Mouse (Mus musculus): ENCODE results near the gene Zp3. TPM values are rescaled to one million over a fixed set of nuclear protein-coding genes. Genes with fewer than 3 reads are reported as not detected.

Zp3 gene
- not detected in 2 replicates for polyA plus RNA-seq (2012; rRNA removed)

GRCm38 (mm10) chr5:135979904-135980303, at the start of gene Zp3:
Zp3 (plus strand) TSS chr5:135980099.

GRCm38 (mm10) chr5:135934481-135935175, 45.3 kb upstream of the Zp3 start, which contains the start of gene Ywhag:
Ywhag (minus strand) TSS chr5:135934616.

GRCm38 (mm10) chr5:135974365-135974764, 5.5 kb upstream of the Zp3 start, which contains the start of gene Ssc4d:
Ssc4d (minus strand) TSS chr5:135974531.

GRCm38 (mm10) chr5:135994725-135995687, 15.1 kb downstream of the Zp3 start, which contains the start of gene Dtx2:
Dtx2 (plus strand) TSS chr5:135994800.

Other genes with a start within 250 kb of the Zp3 start
- 22.2 and 27.3 TPM in 2 replicates for gene Tmem120a, start 235.7 kb upstream of the Zp3 start, polyA plus RNA-seq (2012; rRNA removed)
- 0.04 TPM in 1 of 2 replicates, not detected in the other for gene Styxl1, start 201.7 kb upstream of the Zp3 start, polyA plus RNA-seq (2012; rRNA removed)
- gene Mdh2, start 201.6 kb upstream of the Zp3 start, polyA plus RNA-seq (2012; rRNA removed), result 416 and 600 TPM in 2 replicates
- 0.34 and 0.60 TPM in 2 replicates for gene Srrm3, start 173.2 kb upstream of the Zp3 start, polyA plus RNA-seq (2012; rRNA removed)
- 879 and 2,002 TPM in 2 replicates for gene Hspb1, start 92.2 kb upstream of the Zp3 start, polyA plus RNA-seq (2012; rRNA removed)
- 34.2 and 36.6 TPM in 2 replicates for gene Ywhag, start 45.5 kb upstream of the Zp3 start, polyA plus RNA-seq (2012; rRNA removed)
- 3.3 and 4.2 TPM in 2 replicates for gene Ssc4d, start 5.6 kb upstream of the Zp3 start, polyA plus RNA-seq (2012; rRNA removed)
- gene Dtx2, start 14.7 kb downstream of the Zp3 start, polyA plus RNA-seq (2012; rRNA removed), result 10.3 and 14.2 TPM in 2 replicates
- gene Upk3b, start 58.4 kb downstream of the Zp3 start, polyA plus RNA-seq (2012; rRNA removed), result 3.1 and 5.7 TPM in 2 replicates
- 0.33 and 1.4 TPM in 2 replicates for gene Upk3bl, start 74.4 kb downstream of the Zp3 start, polyA plus RNA-seq (2012; rRNA removed)
- gene Rasa4, start 103.8 kb downstream of the Zp3 start, polyA plus RNA-seq (2012; rRNA removed), result 12.7 and 14.4 TPM in 2 replicates
- 20.7 and 23.2 TPM in 2 replicates for gene Polr2j, start 136.5 kb downstream of the Zp3 start, polyA plus RNA-seq (2012; rRNA removed)
- gene Lrwd1, start 156.0 kb downstream of the Zp3 start, polyA plus RNA-seq (2012; rRNA removed), result 10.4 and 13.1 TPM in 2 replicates
- 8.6 and 11.6 TPM in 2 replicates for gene Alkbh4, start 156.0 kb downstream of the Zp3 start, polyA plus RNA-seq (2012; rRNA removed)
- gene Orai2, start 190.6 kb downstream of the Zp3 start, polyA plus RNA-seq (2012; rRNA removed), result 26.6 and 28.5 TPM in 2 replicates
- 1.5 and 1.6 TPM in 2 replicates for gene Prkrip1, start 218.9 kb downstream of the Zp3 start, polyA plus RNA-seq (2012; rRNA removed)

Data from stomach, adult 2 months (tissue).